Mouse (Mus musculus): Measurements from ENCODE around the gene Mgat4e. TPM values are rescaled to one million over a fixed set of nuclear protein-coding genes. Genes with fewer than 3 reads are reported as not detected.
"Not testable (repeated sequence)": the region's sequence is repeated elsewhere in the genome, so short reads cannot be mapped to it uniquely, and the experiment has no call there.

The Mgat4e gene
- polyA plus RNA-seq, 1 experiment from 2014 or later, result not detected

- H3K27ac ChIP-seq (ENCODE audit: low read length), result no peak overlapping the region
- H3K4me3 ChIP-seq (replicated peaks; ENCODE audit: low read length), result no peak overlapping the region
- H3K9me3 ChIP-seq (ENCODE audit: control insufficient read depth, low read length), result no peaks in the 10 kb centered on the region
- H3K4me1 ChIP-seq (replicated peaks; ENCODE audit: control insufficient read depth, insufficient read depth, low read length), result 0 out of 2 replicates have a peak, but pooled peaks cover 1% of the 10 kb centered on the region
- no peaks in the 10 kb centered on the region for H3K27me3 ChIP-seq (replicated peaks; ENCODE audit: control insufficient read depth, insufficient read depth, low read length)
- no peak overlapping the region for H3K4me2 ChIP-seq (ENCODE audit: low read length)
- H3K9ac ChIP-seq (replicated peaks; ENCODE audit: low read depth, low read length), result no peak overlapping the region
- WGBS, result 68% methylated on average over 3 of the region's 3 CpGs
- H3K36me3 ChIP-seq (ENCODE audit: control insufficient read depth, insufficient read depth), result no peaks in the 10 kb centered on the region
- ATAC-seq, result no peak
Measured at GRCm38 (mm10) chr1:134535513-134535912, 14.0 kb downstream of the Mgat4e start.

GRCm38 (mm10) chr1:134535054-134535453, 14.4 kb downstream of the Mgat4e start:
- WGBS, result 90% methylated on average over 1 of the region's 1 CpGs
- no peak overlapping the region for H3K4me2 ChIP-seq (ENCODE audit: low read length)

GRCm38 (mm10) chr1:134533710-134534109, 15.8 kb downstream of the Mgat4e start:
- not testable (repeated sequence) for ATAC-seq; H3K4me3 ChIP-seq (replicated peaks; ENCODE audit: low read length); H3K27me3 ChIP-seq (replicated peaks; ENCODE audit: control insufficient read depth, insufficient read depth, low read length); H3K27ac ChIP-seq (ENCODE audit: low read length); H3K9me3 ChIP-seq (ENCODE audit: control insufficient read depth, low read length); H3K36me3 ChIP-seq (ENCODE audit: control insufficient read depth, insufficient read depth); H3K4me2 ChIP-seq (ENCODE audit: low read length); H3K4me1 ChIP-seq (replicated peaks; ENCODE audit: control insufficient read depth, insufficient read depth, low read length); H3K9ac ChIP-seq (replicated peaks; ENCODE audit: low read depth, low read length)
- WGBS, result 92% methylated on average over 10 of the region's 10 CpGs

More at GRCm38 (mm10) chr1:134535054-134535453, 14.4 kb downstream of the Mgat4e start:
- Histone ChIP-seq H3K9ac (replicated peaks; ENCODE audit: low read depth, low read length) (no peak overlapping the region), H3K4me3 (replicated peaks; ENCODE audit: low read length) (no peak overlapping the region), H3K27me3 (replicated peaks; ENCODE audit: control insufficient read depth, insufficient read depth, low read length) (no peaks in the 10 kb centered on the region), H3K27ac (ENCODE audit: low read length) (no peak overlapping the region), H3K4me1 (replicated peaks; ENCODE audit: control insufficient read depth, insufficient read depth, low read length) (0 out of 2 replicates have a peak, but pooled peaks cover 2% of the 10 kb centered on the region), H3K36me3 (ENCODE audit: control insufficient read depth, insufficient read depth) (no peaks in the 10 kb centered on the region), H3K9me3 (ENCODE audit: control insufficient read depth, low read length) (no peaks in the 10 kb centered on the region)
- ATAC-seq, result no peak

GRCm38 (mm10) chr1:134530618-134531017, 18.9 kb downstream of the Mgat4e start:
- Histone ChIP-seq H3K9ac (replicated peaks; ENCODE audit: low read depth, low read length) (no peak overlapping the region), H3K36me3 (ENCODE audit: control insufficient read depth, insufficient read depth) (no peaks in the 10 kb centered on the region), H3K4me2 (ENCODE audit: low read length) (no peak overlapping the region), H3K4me3 (replicated peaks; ENCODE audit: low read length) (no peak overlapping the region), H3K9me3 (ENCODE audit: control insufficient read depth, low read length) (no peaks in the 10 kb centered on the region), H3K27ac (ENCODE audit: low read length) (no peak overlapping the region), H3K4me1 (replicated peaks; ENCODE audit: control insufficient read depth, insufficient read depth, low read length) (0 out of 2 replicates have a peak, but pooled peaks cover 2% of the 10 kb centered on the region), H3K27me3 (replicated peaks; ENCODE audit: control insufficient read depth, insufficient read depth, low read length) (no peaks in the 10 kb centered on the region)
- 27% methylated on average over 6 of the region's 6 CpGs for WGBS
- ATAC-seq, result peak; percentile 78

- Histone ChIP-seq H3K4me3 (replicated peaks; ENCODE audit: low read length) (no peak overlapping the region), H3K4me2 (ENCODE audit: low read length) (no peak overlapping the region), H3K9ac (replicated peaks; ENCODE audit: low read depth, low read length) (no peak overlapping the region), H3K27me3 (replicated peaks; ENCODE audit: control insufficient read depth, insufficient read depth, low read length) (no peaks in the 10 kb centered on the region), H3K27ac (ENCODE audit: low read length) (no peak overlapping the region), H3K36me3 (ENCODE audit: control insufficient read depth, insufficient read depth) (no peaks in the 10 kb centered on the region), H3K4me1 (replicated peaks; ENCODE audit: control insufficient read depth, insufficient read depth, low read length) (0 out of 2 replicates have a peak, but pooled peaks cover 2% of the 10 kb centered on the region), H3K9me3 (ENCODE audit: control insufficient read depth, low read length) (no peaks in the 10 kb centered on the region)
- no peak for ATAC-seq
- WGBS, result 87% methylated on average over 6 of the region's 6 CpGs
Measured at GRCm38 (mm10) chr1:134526752-134527151, 22.7 kb downstream of the Mgat4e start.

- Histone ChIP-seq H3K4me1 (replicated peaks; ENCODE audit: control insufficient read depth, insufficient read depth, low read length) (no peaks in the 10 kb centered on the region), H3K4me3 (replicated peaks; ENCODE audit: low read length) (no peak overlapping the region), H3K27ac (ENCODE audit: low read length) (no peak overlapping the region), H3K36me3 (ENCODE audit: control insufficient read depth, insufficient read depth) (no peaks in the 10 kb centered on the region), H3K27me3 (replicated peaks; ENCODE audit: control insufficient read depth, insufficient read depth, low read length) (no peaks in the 10 kb centered on the region), H3K9me3 (ENCODE audit: control insufficient read depth, low read length) (no peaks in the 10 kb centered on the region), H3K9ac (replicated peaks; ENCODE audit: low read depth, low read length) (no peak overlapping the region), H3K4me2 (ENCODE audit: low read length) (no peak overlapping the region)
- 96% methylated on average over 1 of the region's 1 CpGs for WGBS
- no peak for ATAC-seq
Measured at GRCm38 (mm10) chr1:134525015-134525414, 24.5 kb downstream of the Mgat4e start.

- no peak for ATAC-seq
- WGBS, result 71% methylated on average over 5 of the region's 5 CpGs
Measured at GRCm38 (mm10) chr1:134524424-134524823, 25.1 kb downstream of the Mgat4e start.

GRCm38 (mm10) chr1:134522325-134522724, 27.2 kb downstream of the Mgat4e start:
- H3K27ac ChIP-seq (ENCODE audit: low read length), result no peak overlapping the region
- ATAC-seq, result no peak
- no peaks in the 10 kb centered on the region for H3K36me3 ChIP-seq (ENCODE audit: control insufficient read depth, insufficient read depth)
- H3K4me2 ChIP-seq (ENCODE audit: low read length), result no peak overlapping the region
- 65% methylated on average over 2 of the region's 2 CpGs for WGBS
- no peaks in the 10 kb centered on the region for H3K9me3 ChIP-seq (ENCODE audit: control insufficient read depth, low read length)
- H3K9ac ChIP-seq (replicated peaks; ENCODE audit: low read depth, low read length), result no peak overlapping the region
- no peaks in the 10 kb centered on the region for H3K27me3 ChIP-seq (replicated peaks; ENCODE audit: control insufficient read depth, insufficient read depth, low read length)
- no peak overlapping the region for H3K4me3 ChIP-seq (replicated peaks; ENCODE audit: low read length)
- H3K4me1 ChIP-seq (replicated peaks; ENCODE audit: control insufficient read depth, insufficient read depth, low read length), result no peaks in the 10 kb centered on the region

More at GRCm38 (mm10) chr1:134524424-134524823, 25.1 kb downstream of the Mgat4e start:
- H3K9ac ChIP-seq (replicated peaks; ENCODE audit: low read depth, low read length), result no peak overlapping the region
- no peak overlapping the region for H3K4me3 ChIP-seq (replicated peaks; ENCODE audit: low read length)
- H3K4me1 ChIP-seq (replicated peaks; ENCODE audit: control insufficient read depth, insufficient read depth, low read length), result no peaks in the 10 kb centered on the region
- H3K9me3 ChIP-seq (ENCODE audit: control insufficient read depth, low read length), result no peaks in the 10 kb centered on the region
- no peaks in the 10 kb centered on the region for H3K36me3 ChIP-seq (ENCODE audit: control insufficient read depth, insufficient read depth)
- no peak overlapping the region for H3K27ac ChIP-seq (ENCODE audit: low read length)
- H3K27me3 ChIP-seq (replicated peaks; ENCODE audit: control insufficient read depth, insufficient read depth, low read length), result no peaks in the 10 kb centered on the region
- H3K4me2 ChIP-seq (ENCODE audit: low read length), result no peak overlapping the region

- H3K4me1 ChIP-seq (replicated peaks; ENCODE audit: control insufficient read depth, insufficient read depth, low read length), result peaks cover 7% of the 10 kb centered on the region; the same call in 1 of the 2 replicates
Measured at GRCm38 (mm10) chr1:134521163-134521562, 28.3 kb downstream of the Mgat4e start.

More at GRCm38 (mm10) chr1:134521163-134521562, 28.3 kb downstream of the Mgat4e start:
- no peak overlapping the region for H3K4me3 ChIP-seq (replicated peaks; ENCODE audit: low read length)
- no peaks in the 10 kb centered on the region for H3K9me3 ChIP-seq (ENCODE audit: control insufficient read depth, low read length)
- H3K36me3 ChIP-seq (ENCODE audit: control insufficient read depth, insufficient read depth), result no peaks in the 10 kb centered on the region
- H3K27me3 ChIP-seq (replicated peaks; ENCODE audit: control insufficient read depth, insufficient read depth, low read length), result no peaks in the 10 kb centered on the region
- ATAC-seq, result no peak
- no peak overlapping the region for H3K4me2 ChIP-seq (ENCODE audit: low read length)
- no peak overlapping the region for H3K9ac ChIP-seq (replicated peaks; ENCODE audit: low read depth, low read length)
- no peak overlapping the region for H3K27ac ChIP-seq (ENCODE audit: low read length)
- WGBS, result 85% methylated on average over 7 of the region's 7 CpGs
